Mouse (Mus musculus) Patski (cell line): Measurements from ENCODE around the gene Tmem28. TPM values are rescaled to one million over a fixed set of nuclear protein-coding genes. Genes with fewer than 3 reads are reported as not detected.

Experiments
- ATAC-seq: fragments of 100-300 bp; one replicate; pipeline ENCODE4 v1.8.0; 2021
- CTCF ChIA-PET: fragments of 350-600 bp; sonication (Branson Sonifier 250); formaldehyde crosslinking; loops from one replicate; lab custom pipeline; 2022; ENCODE audit warnings: inconsistent platforms; lab: Charles Lee
- POLR2A ChIA-PET: fragments of 350-600 bp; sonication (Branson Sonifier 250); formaldehyde crosslinking; loops from one replicate; lab custom pipeline; 2022; ENCODE audit warnings: antibody characterized with exemption, inconsistent platforms; lab: Charles Lee
- DNase-seq: peaks from one replicate; pipeline ENCODE4 v3.0.0-alpha.2; 2011; ENCODE audit warnings: low read depth, low spot score
- H3K27me3 ChIP-seq: fragments of 371-371 bp; one replicate; pipeline ENCODE4 v1.5.1; 2021
- CTCF ChIP-seq: fragments of 100-300 bp; IDR thresholded peaks from one replicate; pipeline ENCODE4 v1.5.1; 2021
- in situ Hi-C: fragments of 300-500 bp; cut with MboI; formaldehyde crosslinking; loops from 3 replicates; pipeline ENCODE4 v1.11.1; 2018; ENCODE audit warnings: low pct_unique_long_range_greater_than_20kb, mixed read lengths
- polyA plus RNA-seq: library from polyadenylated mRNA; unstranded; gene quantifications from one replicate; pipeline ENCODE4 v1.2.3, GENCODE M21; 2021

The Tmem28 gene
- polyA plus RNA-seq, 1 experiment from 2014 or later, result not detected

DNA sequence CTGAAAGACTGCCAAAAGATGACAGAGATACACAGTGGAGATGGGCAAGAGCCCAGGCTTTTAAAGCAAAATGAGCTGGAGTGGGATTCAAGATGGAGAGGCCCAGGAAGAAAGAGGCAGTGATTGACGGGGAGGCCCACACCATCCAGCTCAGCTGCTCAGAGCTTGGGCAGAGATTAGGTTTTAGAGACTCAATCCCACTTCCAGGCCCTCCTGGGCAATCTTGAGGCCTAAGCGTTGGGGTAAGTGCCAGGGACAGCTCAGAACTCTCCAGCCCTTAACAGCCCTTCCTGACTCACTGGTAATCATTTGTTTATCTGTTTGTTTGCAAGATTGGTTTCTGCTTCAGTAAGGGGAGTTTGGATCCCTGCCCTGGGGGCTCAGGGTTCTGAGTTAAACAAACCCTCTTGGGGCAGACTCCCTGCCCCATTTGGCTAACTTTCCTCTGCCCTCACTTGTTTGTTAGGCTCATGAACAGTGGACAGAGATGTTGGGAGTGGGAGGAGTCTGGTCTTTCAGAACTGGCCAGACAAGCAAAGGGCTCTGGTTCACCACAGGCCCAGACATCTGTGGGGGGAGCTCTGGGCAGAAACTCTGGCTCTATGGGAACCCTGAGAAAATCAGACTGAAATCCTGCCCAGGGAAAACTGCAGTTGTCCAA, 52.6 kb downstream of the Tmem28 start:
- TF ChIP-seq CTCF, result no peak
- in situ Hi-C loops, result no loop called here
- peaks cover 19% of the 10 kb centered on the region for H3K27me3 ChIP-seq
- POLR2A ChIA-PET, result no interaction called here
- ATAC-seq (no peak), DNase-seq (no peak)
- CTCF ChIA-PET, result no interaction called here

DNA sequence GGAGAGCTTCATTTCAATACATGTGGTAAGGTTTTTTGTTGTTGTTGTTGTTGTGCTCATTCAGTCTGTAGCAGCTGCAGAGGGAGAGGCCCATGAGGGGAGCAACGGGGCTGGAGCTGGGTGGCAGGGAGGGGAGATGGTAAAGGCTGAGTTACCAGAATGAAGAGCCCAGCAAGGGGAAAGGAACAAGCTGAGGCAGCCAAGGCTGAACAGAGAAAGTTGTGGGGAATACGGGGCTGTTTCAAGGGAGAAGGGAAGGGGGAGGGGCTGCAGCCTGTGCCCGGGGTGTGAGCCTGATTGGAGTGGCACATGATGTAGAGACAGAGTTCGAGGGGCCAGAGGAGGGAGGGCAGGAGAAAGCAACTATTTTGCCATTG, 53.1 kb downstream of the Tmem28 start:
- ATAC-seq (no peak), DNase-seq (no peak)
- POLR2A ChIA-PET, result no interaction called here
- CTCF ChIA-PET, result no interaction called here
- no peak for TF ChIP-seq CTCF
- in situ Hi-C loops, result no loop called here
- peaks cover 19% of the 10 kb centered on the region for H3K27me3 ChIP-seq

DNA sequence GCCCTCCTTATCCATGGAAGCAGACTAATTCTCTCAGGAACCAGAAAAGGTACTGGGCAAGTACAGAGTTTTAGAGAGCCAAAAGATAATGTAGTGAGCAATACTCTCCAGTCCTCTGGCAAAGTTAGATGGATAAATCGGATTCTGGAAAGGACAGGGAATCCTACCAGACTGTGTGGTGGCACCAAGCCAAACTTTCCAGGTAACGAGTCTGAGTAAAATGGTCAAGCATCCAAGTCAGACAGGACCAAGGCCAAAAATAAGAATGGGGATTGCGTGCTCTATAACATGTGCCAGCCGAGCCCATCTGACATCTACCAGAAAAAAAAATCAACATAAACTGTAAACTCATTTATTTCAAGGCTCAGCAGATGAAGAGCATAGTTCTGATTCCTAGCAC, 56.0 kb downstream of the Tmem28 start:
- ATAC-seq (no peak), DNase-seq (no peak)
- ChIA-PET POLR2A (no interaction called here), CTCF (no interaction called here)
- in situ Hi-C loops, result no loop called here
- no peak for TF ChIP-seq CTCF
- H3K27me3 ChIP-seq, result peaks cover 15% of the 10 kb centered on the region

DNA sequence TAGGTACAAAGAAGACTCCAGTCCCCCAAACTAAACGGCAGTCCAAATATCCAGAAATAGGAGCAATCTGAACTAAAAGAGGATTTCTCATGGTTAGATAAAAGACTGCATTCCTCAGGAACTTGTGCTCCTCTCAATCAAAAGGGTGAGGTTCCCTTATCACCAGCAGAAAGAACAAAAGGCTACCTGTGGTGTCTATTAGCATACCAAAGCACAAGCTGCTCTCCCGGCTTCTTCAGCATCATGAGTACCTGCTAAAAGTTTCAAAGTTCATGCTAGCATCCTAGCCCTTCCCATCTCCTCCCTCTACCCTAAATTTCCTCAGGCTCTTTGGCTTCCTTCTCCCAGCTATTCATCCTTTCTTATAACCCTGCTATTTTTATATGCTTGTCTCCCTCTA, 62.6 kb downstream of the Tmem28 start:
- DNase-seq (no peak), ATAC-seq (no peak)
- in situ Hi-C loops, result no loop called here
- ChIA-PET CTCF (no interaction called here), POLR2A (no interaction called here)
- peaks cover 21% of the 10 kb centered on the region for H3K27me3 ChIP-seq
- no peak for TF ChIP-seq CTCF

Other genes with a start within 250 kb of the Tmem28 start
- 0.03 TPM for gene Eda, start 154.6 kb downstream of the Tmem28 start, polyA plus RNA-seq